Mouse (Mus musculus) layer of hippocampus, adult 2 months (tissue): ENCODE results near the gene Sez6l2. TPM values are rescaled to one million over a fixed set of nuclear protein-coding genes. Genes with fewer than 3 reads are reported as not detected.

Source experiments
- DNase-seq, 2 experiments: peaks; one replicate each; pipeline ENCODE4 v3.0.0; 2022; ENCODE audit warnings: low spot score in 2 of 2
- H3K27ac ChIP-seq: fragments of 200-600 bp; 2 replicates; pipeline ENCODE4 v1.8.1; 2022
- H3K4me3 ChIP-seq: fragments of 200-600 bp; 2 replicates; pipeline ENCODE4 v1.8.1; 2022; ENCODE audit warnings: mild to moderate bottlenecking
- CTCF ChIP-seq: fragments of 200-600 bp; conservative IDR thresholded peaks from 2 replicates; pipeline ENCODE4 v1.8.1; 2022; ENCODE audit warnings: antibody characterized with exemption, mild to moderate bottlenecking, moderate library complexity
- total RNA-seq, 2 experiments: library from RNA; stranded (reverse); gene quantifications; 2 replicates each; pipeline ENCODE4 v1.2.3; 2021

Gene Sez6l2
- total RNA-seq, 2 experiments from 2014 or later = 439 to 458 TPM

DNA sequence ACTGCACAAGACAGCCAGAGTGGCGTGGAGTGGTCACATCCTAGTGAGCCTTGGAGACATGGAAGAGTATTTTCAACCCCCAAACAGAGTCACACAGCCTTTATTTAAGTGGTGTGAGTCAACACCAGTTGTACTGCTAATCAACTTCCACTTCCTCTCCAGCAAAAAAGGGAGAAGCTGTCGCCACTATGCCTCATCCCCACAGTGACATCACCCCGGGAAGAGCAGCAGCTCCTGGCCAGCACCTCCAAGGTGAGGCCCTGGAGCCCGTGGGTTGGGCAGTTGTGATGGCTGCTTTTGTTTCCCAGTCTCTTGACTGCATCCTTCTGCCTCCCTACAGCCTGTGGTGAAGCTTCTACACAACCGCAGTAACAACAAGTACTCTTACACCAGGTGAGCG, 9.2 kb upstream of the Sez6l2 start:
- DNase-seq = peak in 1 of 2 experiments; percentile 18
- Histone ChIP-seq H3K27ac (peak overlapping the region; percentile 91), H3K4me3 (no peak overlapping the region)
- no peak for TF ChIP-seq CTCF

GRCm38 (mm10) chr7:126941801-126942200, 8.6 kb upstream of the Sez6l2 start:
- peak; percentile 44 to 67 for DNase-seq
- Histone ChIP-seq H3K4me3 (peak overlapping the region; percentile 19; the same call in 1 of the 2 replicates), H3K27ac (peak overlapping the region; percentile 91)
- TF ChIP-seq CTCF = no peak

DNA sequence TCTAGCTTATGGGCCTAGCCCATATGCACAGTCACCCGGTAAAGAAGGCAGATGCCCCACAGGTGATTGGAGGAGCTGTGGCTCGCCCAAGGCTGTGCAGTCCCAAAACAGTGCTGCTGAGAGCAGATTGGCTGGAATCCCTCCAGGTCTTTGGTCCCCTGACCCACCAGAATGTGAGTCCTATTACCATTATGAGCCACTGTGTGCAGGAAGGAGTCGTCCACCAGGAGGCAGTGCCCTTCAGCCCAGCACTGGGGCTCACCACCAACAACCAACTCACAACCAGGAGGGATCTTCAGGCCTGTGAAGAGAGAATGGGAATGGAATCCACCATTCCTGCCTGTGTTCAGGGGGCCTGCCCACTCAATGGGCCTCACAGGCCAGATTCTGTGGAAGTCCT, 3.8 kb upstream of the Sez6l2 start:
- TF ChIP-seq CTCF = peak; percentile 77
- H3K27ac ChIP-seq = peak overlapping the region; percentile 19; the same call in 1 of the 2 replicates
- no peak overlapping the region for H3K4me3 ChIP-seq
- peak in 1 of 2 experiments; percentile 24 for DNase-seq

DNA sequence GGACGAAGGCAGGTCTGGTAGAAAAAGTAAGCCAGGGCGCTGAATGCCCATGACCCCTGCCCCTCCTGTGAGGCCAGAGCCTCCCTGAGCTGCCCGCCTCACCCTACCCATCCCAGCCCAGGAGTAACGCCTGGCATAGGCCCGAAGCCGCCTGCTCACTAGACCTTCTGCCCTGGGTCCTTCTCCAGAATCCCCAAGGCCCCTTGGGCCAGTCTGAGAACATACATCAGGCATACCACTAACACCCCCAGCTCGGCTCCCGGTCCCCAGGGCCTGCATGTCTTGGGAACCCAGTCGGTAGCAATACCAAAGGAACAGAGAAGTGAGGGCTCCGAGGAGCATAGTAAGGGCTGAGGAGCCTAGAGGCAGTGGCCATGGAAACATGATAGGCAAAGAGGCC, 1.7 kb upstream of the Sez6l2 start:
- DNase-seq = no peak
- no peak for TF ChIP-seq CTCF
- H3K4me3 ChIP-seq = peak overlapping the region; percentile 67
- H3K27ac ChIP-seq = peak overlapping the region; percentile 96

- peak within 1 kb of the TSS; percentile 67 for H3K4me3 ChIP-seq
- peak; percentile 57 to 67 for DNase-seq
- no peak for TF ChIP-seq CTCF
- peak within 1 kb of the TSS; percentile 96 for H3K27ac ChIP-seq
Measured at GRCm38 (mm10) chr7:126949403-126949792, 965 bp upstream of the Sez6l2 start, which contains the start of gene Asphd1. Gene Asphd1 (minus strand): TSS chr7:126949582.

- peak overlapping the region; percentile 96 for H3K27ac ChIP-seq
- DNase-seq = peak in 1 of 2 experiments; percentile 21
- no peak for TF ChIP-seq CTCF
- peak overlapping the region; percentile 67 for H3K4me3 ChIP-seq
Measured at GRCm38 (mm10) chr7:126950647-126951615, 568 bp downstream of the Sez6l2 start.

- DNase-seq = no peak
- H3K4me3 ChIP-seq = peak overlapping the region; percentile 67
- H3K27ac ChIP-seq = peak overlapping the region; percentile 96
- no peak for TF ChIP-seq CTCF
Measured at GRCm38 (mm10) chr7:126951741-126952140, 1.4 kb downstream of the Sez6l2 start.

DNA sequence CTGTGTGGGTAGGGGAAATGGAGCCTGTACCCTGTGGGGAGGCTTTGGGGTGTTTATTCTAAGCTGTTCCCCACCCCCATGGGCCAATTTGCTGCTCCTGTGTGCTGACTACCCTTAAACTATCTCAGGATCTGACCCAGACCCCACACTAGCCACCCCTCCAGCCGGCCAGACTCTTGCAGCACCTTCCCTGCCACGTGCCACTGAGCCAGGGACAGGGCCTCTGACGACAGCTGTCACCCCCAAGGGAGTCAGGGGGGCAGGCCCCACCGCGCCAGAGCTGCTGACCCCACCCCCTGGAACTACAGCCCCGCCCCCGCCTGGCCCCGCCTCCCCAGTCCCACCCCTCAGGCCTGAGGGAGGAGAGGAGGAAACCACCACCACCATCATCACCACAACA, 2.3 kb downstream of the Sez6l2 start:
- peak overlapping the region; percentile 96; the same call in 1 of the 2 replicates for H3K27ac ChIP-seq

DNA sequence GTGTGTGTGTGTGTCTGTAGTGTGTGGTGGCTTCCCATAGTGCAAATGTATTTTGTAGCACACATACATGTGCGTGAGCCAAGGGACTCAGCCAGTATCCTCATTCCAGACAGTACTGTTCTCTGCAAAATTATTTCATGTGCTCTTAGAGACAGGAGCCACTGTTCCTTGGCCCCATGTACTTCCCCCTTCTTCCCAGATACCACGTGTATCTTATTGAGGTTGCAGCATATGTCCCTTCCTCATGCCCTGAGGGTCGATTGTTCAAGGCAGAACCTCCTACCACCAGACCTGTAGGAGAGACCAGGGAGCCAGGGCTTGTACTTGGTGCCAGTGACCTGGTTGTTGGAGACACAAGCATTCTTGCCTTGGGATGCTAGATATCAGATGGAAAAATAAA, 4.8 kb downstream of the Sez6l2 start:
- no peak for TF ChIP-seq CTCF
- no peak overlapping the region for H3K4me3 ChIP-seq
- DNase-seq = no peak

More for the DNA sequence above, 2.3 kb downstream of the Sez6l2 start:
- no peak for DNase-seq
- TF ChIP-seq CTCF = no peak
- H3K4me3 ChIP-seq = peak overlapping the region; percentile 67

GRCm38 (mm10) chr7:126959780-126960179, 9.4 kb downstream of the Sez6l2 start:
- TF ChIP-seq CTCF = no peak
- Histone ChIP-seq H3K4me3 (no peak overlapping the region), H3K27ac (peak overlapping the region; percentile 87)
- DNase-seq = no peak

More for the DNA sequence above, 4.8 kb downstream of the Sez6l2 start:
- no peak overlapping the region for H3K27ac ChIP-seq

DNA sequence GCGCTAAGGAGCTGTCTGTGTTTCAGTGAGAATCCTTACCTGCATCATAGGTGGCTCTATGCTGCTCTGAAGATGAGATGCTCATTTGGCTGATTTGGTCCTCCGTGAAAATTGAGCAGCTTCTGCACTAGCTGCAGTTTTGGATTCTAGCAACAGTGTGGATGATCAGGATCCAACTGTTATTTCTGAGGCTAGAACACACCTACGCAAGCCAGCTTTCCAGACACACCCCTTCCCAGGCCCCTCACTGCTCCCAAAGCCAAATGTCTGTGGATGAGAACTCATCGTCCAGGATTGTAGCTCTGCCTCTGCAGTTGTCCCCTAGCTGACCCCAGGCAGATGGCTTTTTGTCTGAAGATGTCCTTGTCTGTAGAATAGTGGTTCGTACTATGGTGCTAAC, 10.7 kb downstream of the Sez6l2 start:
- Histone ChIP-seq H3K27ac (peak overlapping the region; percentile 87), H3K4me3 (no peak overlapping the region)
- peak; percentile 61 for DNase-seq
- TF ChIP-seq CTCF = no peak

DNA sequence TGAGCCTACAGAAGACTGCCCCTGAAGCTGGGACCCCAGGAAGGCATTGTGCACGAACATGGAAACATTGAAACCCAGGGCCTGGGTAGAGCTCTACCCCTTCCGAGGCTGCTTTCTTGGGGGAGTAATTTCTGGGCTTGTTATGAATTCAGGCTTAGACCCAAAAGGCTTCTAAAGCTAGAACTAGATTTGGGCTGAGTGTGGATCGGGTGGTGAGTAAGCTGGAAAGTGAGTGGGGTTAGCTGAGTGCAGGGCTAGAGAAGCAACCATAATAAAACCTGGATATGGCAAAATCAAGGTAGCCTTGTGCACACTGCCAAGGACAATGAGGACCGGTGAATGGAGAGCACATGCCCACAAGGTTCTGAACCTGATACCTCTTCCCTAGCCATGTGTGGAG, 11.6 kb downstream of the Sez6l2 start:
- no peak for DNase-seq
- H3K27ac ChIP-seq = peak overlapping the region; percentile 87
- H3K4me3 ChIP-seq = no peak overlapping the region
- no peak for TF ChIP-seq CTCF

DNA sequence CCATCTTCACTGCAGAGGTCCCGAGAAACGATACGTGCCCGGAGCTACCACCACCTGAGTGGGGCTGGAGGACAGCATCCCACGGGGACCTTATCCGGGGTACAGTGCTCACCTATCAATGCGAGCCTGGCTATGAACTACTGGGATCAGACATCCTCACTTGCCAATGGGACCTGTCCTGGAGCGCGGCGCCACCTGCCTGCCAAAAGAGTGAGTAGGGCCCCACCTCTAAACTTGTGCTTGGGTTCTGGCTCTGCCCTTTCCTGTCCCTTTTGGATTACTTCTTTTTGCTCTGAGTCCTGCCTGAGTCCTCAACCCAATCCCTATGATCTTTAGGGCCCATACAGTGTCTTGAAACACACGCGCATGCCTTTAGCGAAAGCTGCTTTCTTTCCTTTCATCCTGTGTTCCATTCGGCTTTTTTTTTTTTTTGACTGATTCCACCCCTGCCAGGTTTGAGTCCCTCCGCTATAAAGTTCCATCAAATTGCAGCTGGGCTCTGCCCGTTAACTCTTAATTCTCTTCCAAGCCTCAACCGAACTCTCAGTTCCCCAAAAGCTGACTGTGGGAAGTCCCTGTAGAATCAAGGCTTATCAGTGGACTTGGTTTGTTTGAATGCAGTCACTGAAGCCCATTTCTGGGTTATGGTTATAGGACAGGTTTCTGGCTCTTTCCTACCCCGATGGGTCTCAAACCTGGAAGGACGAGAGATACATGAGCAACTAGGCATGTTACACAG, 13.4 kb downstream of the Sez6l2 start:
- peak overlapping the region; percentile 43; the same call in 1 of the 2 replicates for H3K27ac ChIP-seq
- peak; percentile 67 for TF ChIP-seq CTCF
- peak in 1 of 2 experiments; percentile 17 for DNase-seq
- no peak overlapping the region for H3K4me3 ChIP-seq
